Mouse (Mus musculus): ENCODE measurements around the gene A630095N17Rik.

DNA sequence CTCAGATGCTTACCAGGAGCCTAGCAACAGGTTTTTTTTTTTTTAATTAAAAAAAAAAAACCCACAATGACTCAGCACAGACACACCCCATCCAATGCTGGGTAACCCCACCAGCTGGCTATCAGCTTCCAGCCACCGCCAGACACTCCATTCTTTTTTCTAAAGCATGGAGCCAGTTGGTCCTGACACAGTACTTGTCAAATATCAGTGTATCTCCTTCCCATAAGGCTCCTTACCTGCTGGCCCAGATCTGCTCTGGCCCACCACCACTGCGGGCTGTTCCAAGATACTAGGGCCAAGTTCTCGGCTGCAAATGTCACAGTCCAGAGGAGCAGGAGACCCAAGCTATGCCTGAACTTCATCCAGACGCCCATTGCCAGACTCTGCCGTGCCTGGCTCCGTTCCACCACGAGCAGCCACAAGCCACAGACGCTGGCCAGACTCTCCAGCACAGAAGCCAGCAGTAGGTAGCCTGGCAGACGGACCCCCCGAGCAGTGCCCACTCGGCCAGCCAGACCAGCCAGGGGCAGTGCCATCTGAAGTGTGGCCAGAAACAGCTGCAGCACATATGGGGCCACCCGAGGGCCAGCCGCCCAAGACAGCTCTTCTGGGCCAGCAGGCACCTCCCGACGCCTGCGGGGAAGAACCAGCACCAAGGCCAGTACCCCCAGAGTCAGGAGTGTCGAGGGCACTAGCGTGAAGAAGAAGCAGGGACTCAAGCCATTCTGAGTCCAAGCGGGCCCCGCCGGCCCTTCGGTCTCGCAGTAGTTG lies 52.4 kb downstream of the A630095N17Rik start:
- TF ChIP-seq CTCF (conservative IDR thresholded peaks at IDR 0.05; ENCODE audit: low read length) (no peak), NANOG (IDR thresholded peaks at IDR 0.05; ENCODE audit: borderline replicate concordance, low read length) (no peak)
